Mouse (Mus musculus) c-Kit-positive CD71-negative TER-119-negative erythroid progenitor cells, embryonic 14.5 days (primary cell): ENCODE measurements around the gene Gpx5.
"Not testable (repeated sequence)": the region's sequence is repeated elsewhere in the genome, so short reads cannot be mapped to it uniquely, and the experiment has no call there.

Experiments used
- DNase-seq: peaks from one replicate; pipeline ENCODE4 v3.0.0-alpha.2; 2013; ENCODE audit warnings: low read depth

The Gpx5 gene

GRCm38 (mm10) chr13:21265736-21266135 lies 26.8 kb downstream of the Gpx5 start:
- DNase-seq: no peak

- peak; percentile 62 for DNase-seq
Measured at GRCm38 (mm10) chr13:21264366-21264765, 28.2 kb downstream of the Gpx5 start.

- DNase-seq: no peak
Measured at GRCm38 (mm10) chr13:21263910-21264309, 28.6 kb downstream of the Gpx5 start.

- no peak for DNase-seq
Measured at GRCm38 (mm10) chr13:21262787-21263461, 29.6 kb downstream of the Gpx5 start.

GRCm38 (mm10) chr13:21260289-21260688 lies 32.2 kb downstream of the Gpx5 start:
- DNase-seq: no peak

- DNase-seq: peak; percentile 55
Measured at GRCm38 (mm10) chr13:21259677-21260113, 32.8 kb downstream of the Gpx5 start.

GRCm38 (mm10) chr13:21259171-21259631 lies 33.3 kb downstream of the Gpx5 start:
- DNase-seq: no peak

GRCm38 (mm10) chr13:21258524-21258923 lies 34.0 kb downstream of the Gpx5 start:
- no peak for DNase-seq

GRCm38 (mm10) chr13:21253986-21254385 lies 38.5 kb downstream of the Gpx5 start:
- DNase-seq: no peak

GRCm38 (mm10) chr13:21253569-21253968 lies 39.0 kb downstream of the Gpx5 start:
- no peak for DNase-seq

- no peak for DNase-seq
Measured at GRCm38 (mm10) chr13:21253040-21253439, 39.5 kb downstream of the Gpx5 start.

GRCm38 (mm10) chr13:21250074-21250681 lies 42.4 kb downstream of the Gpx5 start:
- no peak for DNase-seq

- no peak for DNase-seq
Measured at GRCm38 (mm10) chr13:21249022-21249421, 43.5 kb downstream of the Gpx5 start.

- DNase-seq: no peak
Measured at GRCm38 (mm10) chr13:21246276-21246675, 46.3 kb downstream of the Gpx5 start.

- DNase-seq: not testable (repeated sequence)
Measured at GRCm38 (mm10) chr13:21244967-21245366, 47.6 kb downstream of the Gpx5 start.

GRCm38 (mm10) chr13:21244089-21244488 lies 48.4 kb downstream of the Gpx5 start:
- no peak for DNase-seq

- no peak for DNase-seq
Measured at GRCm38 (mm10) chr13:21243196-21243595, 49.3 kb downstream of the Gpx5 start.

- no peak for DNase-seq
Measured at GRCm38 (mm10) chr13:21242408-21243125, 50.0 kb downstream of the Gpx5 start.

GRCm38 (mm10) chr13:21240788-21241187 lies 51.7 kb downstream of the Gpx5 start:
- no peak for DNase-seq

GRCm38 (mm10) chr13:21237161-21237560 lies 55.4 kb downstream of the Gpx5 start:
- DNase-seq: no peak

GRCm38 (mm10) chr13:21236714-21237113 lies 55.8 kb downstream of the Gpx5 start:
- DNase-seq: no peak
